23 mouse cellular contexts compared by ENCODE assay signal in genomic region chr12:55604411-55604810, GRCm38 (mm10). TPM values are rescaled to one million over a fixed set of nuclear protein-coding genes. Genes with fewer than 3 reads are reported as not detected.
"Had no signal": no experiment of that assay in that cellular context is flagged by ENCODE, and none has a peak within 500 bp of the region (broad histone marks: within the 10 kb centered on the region; RNA-seq: fewer than 3 reads in every experiment).

No protein-coding gene starts in this region.

- H3K9ac ChIP-seq: liver, embryonic 15.5 days; liver, postnatal 0 days; lung, embryonic 15.5 days; midbrain, embryonic 13.5 days; midbrain, embryonic 15.5 days; neural tube, embryonic 13.5 days; neural tube, embryonic 15.5 days; stomach, embryonic 15.5 days had no signal

- H3K9me3 ChIP-seq: liver, embryonic 15.5 days; lung, embryonic 15.5 days; midbrain, embryonic 13.5 days; midbrain, embryonic 15.5 days; neural tube, embryonic 13.5 days; neural tube, embryonic 15.5 days; stomach, embryonic 15.5 days had no signal

- H3K36me3 ChIP-seq: liver, embryonic 15.5 days; lung, embryonic 15.5 days; midbrain, embryonic 15.5 days; stomach, embryonic 15.5 days had no signal

- ATAC-seq: liver, postnatal 0 days; lung, postnatal 0 days; midbrain, embryonic 13.5 days; midbrain, embryonic 15.5 days had no signal

- H3K4me3 ChIP-seq: liver, embryonic 15.5 days; lung, embryonic 15.5 days; midbrain, embryonic 13.5 days; midbrain, embryonic 15.5 days; neural tube, embryonic 13.5 days; neural tube, embryonic 15.5 days; stomach, embryonic 15.5 days had no signal

- H3K4me2 ChIP-seq: liver, embryonic 15.5 days; lung, embryonic 15.5 days; midbrain, embryonic 11.5 days; midbrain, embryonic 13.5 days; midbrain, embryonic 15.5 days; neural tube, embryonic 13.5 days; neural tube, embryonic 15.5 days; stomach, embryonic 15.5 days had no signal

- H3K27ac ChIP-seq: liver, embryonic 15.5 days; lung, embryonic 15.5 days; macrophage; midbrain, embryonic 13.5 days; midbrain, embryonic 15.5 days; neural tube, embryonic 13.5 days; neural tube, embryonic 15.5 days; stomach, embryonic 15.5 days; stomach, postnatal 0 days had no signal

- DNase-seq: liver, postnatal 0 days; lung, adult 2 months; lung, postnatal 14 days; lung, postnatal 36 days; right cerebral cortex, postnatal 14 days; thymus, adult 2 months; thymus, postnatal 25 days; thymus, postnatal 4 days had no signal

RNA-seq across cellular contexts. Expression of gene Insm2, which starts 5.2 kb away (rescaled TPM):
- polyA plus RNA-seq: liver, embryonic 15.5 days; lung, adult 2 months; macrophage; spleen, adult 2 months; testis, adult 2 months; urinary bladder, adult 2 months had no signal

RNA-seq across cellular contexts. Expression of gene Aldoart2, which starts 39.4 kb away (rescaled TPM):
- polyA plus RNA-seq: liver, embryonic 15.5 days; liver, postnatal 0 days; lung, adult 2 months; lung, embryonic 15.5 days; lung, postnatal 0 days; macrophage; midbrain, embryonic 11.5 days; midbrain, embryonic 13.5 days; midbrain, embryonic 15.5 days; midbrain, postnatal 0 days; spleen, adult 2 months; stomach, postnatal 0 days; urinary bladder, adult 2 months had no signal
